Mouse (Mus musculus) frontal cortex, adult 2 months (tissue): Measurements from ENCODE around the gene Styx. TPM values are rescaled to one million over a fixed set of nuclear protein-coding genes. Genes with fewer than 3 reads are reported as not detected.
"Not testable (repeated sequence)": the region's sequence is repeated elsewhere in the genome, so short reads cannot be mapped to it uniquely, and the experiment has no call there.

Source experiments
- DNase-seq, 2 experiments: peaks; one replicate each; pipeline ENCODE4 v3.0.0; 2022; ENCODE audit warnings: low spot score in 1 of 2; ENCODE audit errors: extremely low spot score in 1 of 2
- polyA plus RNA-seq: library from polyadenylated mRNA; depleted of rRNA; stranded (reverse); fragments of >200 nt; gene quantifications from 2 replicates; pipeline ENCODE4 v1.2.3, GENCODE M21; 2012

Gene Styx
- polyA plus RNA-seq, 1 experiment, result 17.5 TPM

DNA sequence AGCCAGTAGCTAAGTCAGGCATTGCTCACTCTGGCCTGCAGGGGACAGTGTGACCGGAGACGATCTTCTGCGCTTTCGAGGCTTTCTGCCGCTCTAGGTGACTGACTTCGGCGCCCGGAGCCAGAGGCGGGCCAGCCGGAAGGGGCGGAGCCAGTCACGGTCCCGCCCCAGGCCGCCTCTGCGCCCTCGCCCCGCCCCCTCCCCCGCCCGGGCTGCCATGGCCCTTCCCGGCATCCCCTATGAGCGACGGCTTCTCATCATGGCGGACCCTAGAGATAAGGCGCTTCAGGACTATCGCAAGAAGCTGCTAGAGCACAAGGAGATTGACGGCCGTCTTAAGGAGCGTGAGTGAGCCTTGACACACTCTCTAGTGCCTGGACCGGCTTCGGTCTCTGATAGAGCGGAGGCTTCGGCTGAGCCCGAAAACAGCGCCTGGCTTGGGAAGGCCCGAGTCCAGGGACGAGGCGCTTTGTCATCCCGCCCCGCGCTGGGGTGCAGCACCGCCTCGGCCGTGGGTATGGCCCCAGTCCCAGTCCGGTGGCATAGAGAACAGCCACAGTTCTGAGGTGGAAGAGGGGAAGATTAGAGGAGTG, 21.2 kb upstream of the Styx start, which contains the start of gene Psmc6:
TSS of gene Psmc6 (plus strand) at position 200 of the 593 bp plus-strand sequence.
- peak; percentile 87 to 93 for DNase-seq

GRCm38 (mm10) chr14:45364211-45365195, 13.6 kb downstream of the Styx start:
- DNase-seq, result no peak

GRCm38 (mm10) chr14:45365196-45365587, 14.3 kb downstream of the Styx start:
- DNase-seq, result no peak

DNA sequence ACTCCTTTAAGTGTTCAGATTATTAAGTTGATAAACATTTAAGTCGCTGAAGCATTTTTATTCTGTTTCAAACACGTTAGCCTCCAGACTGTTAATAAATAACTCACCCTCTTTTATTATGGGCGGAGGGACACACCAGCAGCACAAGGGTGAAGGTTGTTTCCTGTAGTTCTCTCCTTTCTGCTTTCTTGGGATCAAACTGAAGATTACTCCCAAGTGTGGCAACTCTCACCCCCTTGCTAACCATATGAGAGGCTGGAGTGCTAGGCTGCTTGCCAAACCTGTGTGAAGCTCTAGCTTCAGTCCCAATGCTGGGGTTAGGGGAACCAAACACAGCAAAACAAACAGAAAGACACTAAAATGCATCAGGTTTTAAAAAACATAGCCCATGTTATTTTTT, 27.9 kb downstream of the Styx start:
- no peak for DNase-seq

DNA sequence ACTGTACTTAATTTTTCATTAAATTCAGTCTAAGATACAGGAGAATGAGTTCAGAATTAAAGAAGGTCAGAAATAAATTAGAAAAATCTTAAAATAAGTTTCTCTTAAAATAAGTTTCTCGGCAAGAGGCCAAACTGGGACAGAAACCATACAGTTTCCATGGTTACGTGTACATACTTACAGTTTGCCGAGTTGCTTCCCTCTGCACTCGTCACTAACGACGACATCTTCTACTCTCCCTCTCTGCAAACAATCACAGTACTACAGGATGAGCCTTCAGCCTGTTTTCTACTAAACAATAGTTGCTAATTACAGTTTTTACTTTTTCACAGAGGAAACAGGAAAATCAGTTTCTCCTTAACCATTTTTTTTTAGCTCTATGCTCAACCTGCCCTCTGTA, 29.9 kb downstream of the Styx start:
- DNase-seq, result no peak

DNA sequence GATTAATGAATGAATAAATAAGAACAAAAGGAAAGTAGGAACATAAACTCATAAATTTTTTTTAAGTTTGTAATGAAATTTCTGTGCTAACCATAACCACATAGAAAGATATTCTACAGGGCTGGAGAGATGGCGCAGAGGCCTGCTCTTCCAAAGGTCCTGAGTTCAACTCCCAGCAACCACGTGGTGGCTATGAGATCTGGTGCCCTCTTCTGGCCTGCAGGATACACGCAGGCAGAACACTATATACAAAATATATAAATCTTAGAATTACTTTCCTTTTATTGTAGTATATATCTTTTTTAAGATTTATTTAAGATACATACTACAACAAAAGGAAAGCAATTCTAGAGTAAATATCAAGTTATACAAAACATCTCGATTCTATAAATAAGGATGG, 32.0 kb downstream of the Styx start:
- no peak for DNase-seq

DNA sequence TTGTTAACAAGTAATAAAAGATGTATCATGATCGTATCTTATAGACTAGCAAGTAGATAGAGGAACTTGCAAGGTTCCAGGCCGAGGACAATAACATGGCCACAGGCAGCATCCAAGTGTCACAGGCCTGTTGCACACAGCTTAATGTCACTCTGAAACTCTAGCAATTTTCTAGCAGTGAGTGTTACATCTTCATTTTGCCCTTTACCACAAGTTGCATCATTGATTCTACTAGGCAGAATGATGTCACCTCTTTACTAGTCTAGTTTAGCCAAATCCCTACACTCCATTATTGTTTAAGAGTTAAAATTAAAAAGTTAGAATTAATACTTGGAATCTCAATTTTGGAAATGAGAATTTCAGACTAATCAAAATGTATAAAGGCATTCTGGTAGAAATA, 34.7 kb downstream of the Styx start:
- no peak for DNase-seq

DNA sequence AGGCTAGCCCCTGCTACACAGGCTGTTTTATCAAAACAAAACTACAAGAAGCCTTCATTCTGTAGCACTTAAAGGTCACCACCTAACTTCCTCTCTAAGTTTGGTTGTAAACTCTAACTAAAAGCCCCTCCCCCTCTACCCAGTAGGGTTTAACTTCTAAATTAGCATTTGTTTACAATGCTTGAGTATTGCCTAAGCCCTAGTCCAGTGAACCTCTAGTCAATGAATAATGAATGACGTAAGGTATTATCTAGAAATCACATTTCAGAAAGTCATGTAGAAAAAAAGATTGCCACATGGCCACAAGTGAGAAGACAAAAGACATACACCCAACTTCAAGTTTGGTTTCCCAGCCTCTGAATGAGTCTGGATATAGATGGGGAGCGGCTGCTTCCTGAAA, 36.6 kb downstream of the Styx start:
- no peak for DNase-seq

- DNase-seq, result peak; percentile 73 to 89
Observed at GRCm38 (mm10) chr14:45388345-45389181, 37.7 kb downstream of the Styx start.

DNA sequence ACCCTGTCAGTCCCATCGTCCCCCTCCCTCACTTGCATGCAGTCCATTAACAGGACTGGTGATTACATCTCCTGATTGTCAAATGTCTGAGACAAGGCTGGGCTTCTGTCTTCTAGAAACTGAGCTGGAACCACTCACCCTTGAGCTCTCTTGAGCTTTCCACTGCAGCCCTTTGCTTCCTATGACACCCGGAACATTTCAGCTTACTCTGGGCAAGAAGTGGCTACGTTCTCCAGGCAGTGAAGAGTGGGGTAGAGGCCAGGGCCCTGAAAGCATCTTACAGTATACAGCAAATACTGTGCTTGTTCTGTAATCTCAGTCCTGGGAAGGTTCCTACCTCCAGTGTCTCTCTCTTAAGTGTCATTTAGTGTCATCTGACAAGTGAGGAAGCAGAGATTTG, 38.3 kb downstream of the Styx start:
- no peak for DNase-seq

GRCm38 (mm10) chr14:45399836-45400235, 48.9 kb downstream of the Styx start:
- DNase-seq, result no peak

GRCm38 (mm10) chr14:45403651-45404050, 52.8 kb downstream of the Styx start:
- no peak for DNase-seq

- DNase-seq, result not testable (repeated sequence)
Observed at GRCm38 (mm10) chr14:45404813-45405212, 53.9 kb downstream of the Styx start, which contains the start of gene Gnpnat1. Gnpnat1 (minus strand) TSS chr14:45404913.

DNA sequence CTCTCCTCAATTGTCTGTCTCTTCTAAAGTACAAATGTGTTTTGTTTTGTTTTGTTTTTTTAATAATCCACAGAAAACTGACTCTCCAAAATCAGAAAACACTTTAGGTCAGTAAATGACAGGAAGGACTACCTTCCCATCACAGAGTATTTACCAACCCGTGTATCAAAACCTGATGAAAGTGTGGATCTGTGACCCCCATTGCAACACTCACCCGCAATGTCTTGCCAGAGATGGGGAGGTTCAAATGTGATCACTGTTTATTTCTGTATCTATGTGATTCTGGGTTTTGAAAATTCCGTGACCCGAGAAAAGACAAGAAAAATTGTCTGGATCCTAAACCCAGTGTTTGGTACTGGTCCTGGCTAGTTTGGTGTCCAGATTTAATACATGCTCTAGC, 65.4 kb downstream of the Styx start:
- DNase-seq, result no peak

DNA sequence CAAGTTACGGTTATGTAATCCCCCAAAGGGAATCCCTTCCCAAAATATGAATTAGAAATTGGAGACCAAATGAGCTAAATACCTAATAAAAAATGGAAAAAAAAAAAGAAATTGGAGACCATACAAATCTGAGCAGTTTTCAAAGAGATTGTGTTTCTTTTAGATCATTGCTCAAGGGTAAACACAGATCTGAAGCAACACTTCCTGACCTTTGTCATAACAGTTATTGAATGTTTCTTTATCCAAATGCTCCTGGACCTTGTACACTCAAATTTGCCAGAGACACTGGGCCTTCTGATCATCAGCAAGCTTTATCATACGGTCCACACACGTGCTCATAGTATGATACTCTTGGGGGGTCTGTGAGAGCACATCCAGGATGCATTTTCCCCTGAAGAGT, 67.7 kb downstream of the Styx start:
- no peak for DNase-seq

DNA sequence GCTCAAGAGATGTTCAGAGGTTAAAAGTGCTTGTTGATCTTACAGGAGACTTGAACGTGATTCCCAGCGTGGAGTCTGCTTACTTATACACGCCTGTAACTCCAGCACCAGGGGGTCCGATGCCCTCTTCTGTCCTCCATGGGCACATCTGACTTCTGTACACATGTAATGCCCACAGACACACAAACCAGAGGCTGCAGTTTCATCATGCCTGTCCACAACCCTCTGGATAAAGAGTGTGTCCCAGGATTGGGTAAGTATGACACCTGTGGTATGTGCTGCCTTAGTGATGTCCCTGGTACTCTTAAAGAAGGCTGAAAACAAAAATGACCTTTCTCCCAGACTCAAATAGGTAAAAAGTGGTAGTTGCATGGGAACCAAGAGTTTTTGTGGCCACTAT, 68.4 kb downstream of the Styx start:
- DNase-seq, result no peak

DNA sequence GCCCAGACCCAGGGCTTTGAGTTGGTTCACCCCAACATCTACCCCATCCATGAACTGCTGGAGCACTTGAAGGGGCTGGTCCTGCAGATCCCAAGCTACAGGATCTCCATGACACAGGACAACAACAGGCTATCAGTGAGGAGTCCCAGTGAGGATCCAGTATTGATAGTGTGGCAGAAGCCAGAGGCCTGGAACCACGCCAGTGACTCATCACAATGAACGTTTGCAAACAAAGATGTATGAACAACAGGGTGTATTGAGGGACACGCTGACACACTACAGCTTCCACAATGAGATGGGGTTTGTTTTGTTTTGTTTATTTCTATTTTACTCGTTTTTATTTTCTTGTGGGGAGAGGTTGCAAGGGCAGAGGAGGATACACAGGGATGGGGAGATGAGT, 71.5 kb downstream of the Styx start:
- peak in 1 of 2 experiments; percentile 27 for DNase-seq

GRCm38 (mm10) chr14:45423220-45423619, 72.3 kb downstream of the Styx start:
- DNase-seq, result peak in 1 of 2 experiments; percentile 79

- DNase-seq, result no peak
Observed at GRCm38 (mm10) chr14:45430066-45430842, 79.4 kb downstream of the Styx start.

- no peak for DNase-seq
Observed at GRCm38 (mm10) chr14:45432003-45432402, 81.1 kb downstream of the Styx start.
